Mouse (Mus musculus) liver, embryonic 14.5 days (tissue): ENCODE data around the gene Ntsr2.

Source experiments
- CTCF ChIP-seq: IDR thresholded peaks from 2 replicates; pipeline ENCODE4 v1.5.1; 2016; ENCODE audit warnings: antibody characterized with exemption, low read depth, control low read depth
- EP300 ChIP-seq: IDR thresholded peaks from 2 replicates; pipeline ENCODE4 v1.6.1; 2016; ENCODE audit warnings: antibody characterized with exemption, low read depth

GRCm38 (mm10) chr12:16649819-16650218 is 3.4 kb upstream of the Ntsr2 start:
- TF ChIP-seq CTCF (no peak), EP300 (no peak)
